Mouse (Mus musculus): ENCODE data around the gene Selenot. TPM values are rescaled to one million over a fixed set of nuclear protein-coding genes. Genes with fewer than 3 reads are reported as not detected.

Selenot gene
- total RNA-seq, 2 experiments from 2014 or later, result 109 to 113 TPM

DNA sequence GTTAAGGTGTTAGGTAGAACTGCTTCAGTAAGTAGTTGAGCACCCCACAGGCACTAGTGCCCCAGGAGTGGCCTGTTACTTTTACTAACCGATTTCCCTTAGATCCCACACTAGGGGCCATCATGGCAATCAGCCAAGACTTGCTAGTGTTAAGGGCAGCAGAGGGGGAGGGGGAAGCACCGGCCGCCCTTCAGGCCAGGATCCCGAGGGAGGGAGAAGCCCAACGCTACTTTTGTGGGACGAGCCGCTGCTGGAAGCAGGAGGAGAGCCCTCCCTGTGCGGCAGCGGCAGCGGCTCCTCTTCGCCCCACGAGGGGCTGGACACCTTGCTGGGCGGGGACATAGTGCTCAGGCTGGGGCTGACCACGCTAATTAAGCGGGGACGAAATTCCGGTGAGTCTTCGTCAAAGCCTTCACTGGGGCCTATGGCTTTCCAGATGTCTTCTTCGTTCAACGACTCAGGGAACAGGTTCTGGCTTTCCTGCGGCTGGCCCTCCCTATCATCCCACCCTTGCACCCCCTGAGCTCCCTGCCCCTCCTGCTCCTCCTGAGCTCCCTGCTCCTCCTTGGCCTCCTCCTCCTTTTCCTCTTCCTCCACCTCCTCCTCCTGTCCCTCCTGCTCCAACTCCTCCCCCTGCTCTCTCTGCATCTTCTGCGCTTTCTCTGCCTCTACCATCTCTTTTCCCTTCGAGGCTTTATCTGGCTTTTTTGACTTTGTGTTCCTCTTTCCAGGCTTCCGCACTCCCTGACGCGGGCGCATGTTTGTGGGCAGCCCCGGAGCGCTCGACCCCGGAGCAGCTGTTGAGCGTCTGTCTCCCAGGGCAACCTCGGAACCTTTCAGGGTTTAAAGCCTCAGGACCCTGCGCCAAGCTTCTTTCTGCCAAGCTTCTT is 60.2 kb downstream of the Selenot start, which contains the start of gene Erich6:
Erich6 (minus strand) TSS at position 802 of the 890 bp plus-strand sequence.
- peak; percentile 56 for DNase-seq

Other genes starting within 250 kb of the Selenot start
- 10 to 100 TPM; 31.2 to 33.4 TPM for gene Tsc22d2, start 161.9 kb upstream of the Selenot start, total RNA-seq (2021)
- 10 to 100 TPM; 57.2 to 61.4 TPM for gene Eif2a, start 50.8 kb upstream of the Selenot start, total RNA-seq (2021)
- gene Serp1, start 50.7 kb upstream of the Selenot start, total RNA-seq (2021), result 10 to 100 TPM; 55.3 to 72.1 TPM
- gene Erich6, start 60.6 kb downstream of the Selenot start, total RNA-seq (2021), result under 1 TPM in 1 of 2 experiments, not detected in 1; 0.12 TPM
- 10 to 100 TPM; 13.5 to 19.0 TPM for gene Siah2, start 115.8 kb downstream of the Selenot start, total RNA-seq (2021)
- not detected for gene Mindy4b-ps, start 245.7 kb downstream of the Selenot start, total RNA-seq (2021)

Data from adrenal gland, postnatal 10 days (tissue).